Mouse (Mus musculus) limb, embryonic 14.5 days (tissue): ENCODE data around the gene Itpr2. TPM values are rescaled to one million over a fixed set of nuclear protein-coding genes. Genes with fewer than 3 reads are reported as not detected.

Source experiments
- ATAC-seq: fragments of 200-750 bp; cut with Nextera tagmentation; 2 replicates; pipeline ENCODE4 v1.8.0; 2017; ENCODE audit warnings: low read depth, moderate number of reproducible peaks, moderate TSS enrichment; ENCODE audit not compliant: low FRiP score
- DNase-seq: peaks from one replicate; pipeline ENCODE4 v3.0.0-alpha.2; 2015; ENCODE audit warnings: low spot score
- H3K27ac ChIP-seq: fragments of 300-500 bp; sonication (generic); replicated peaks from 2 replicates; pipeline ENCODE4 v1.5.1; 2014; ENCODE audit warnings: low read depth, mild to moderate bottlenecking, low read length, moderate library complexity, mixed read lengths
- H3K27me3 ChIP-seq: fragments of 300-500 bp; sonication (generic); 2 replicates; pipeline ENCODE4 v1.6.1; 2014; ENCODE audit warnings: low read length, mixed read lengths; ENCODE audit not compliant: control insufficient read depth, insufficient read depth
- H3K36me3 ChIP-seq: fragments of 300-500 bp; sonication (generic); 2 replicates; pipeline ENCODE4 v1.6.1; 2014; ENCODE audit warnings: mild to moderate bottlenecking, low read length, moderate library complexity, mixed read lengths; ENCODE audit not compliant: control insufficient read depth, insufficient read depth
- H3K4me1 ChIP-seq: fragments of 300-500 bp; sonication (generic); 2 replicates; pipeline ENCODE4 v1.6.1; 2014; ENCODE audit warnings: antibody characterized with exemption, low read length, mixed read lengths; ENCODE audit not compliant: control insufficient read depth, insufficient read depth
- H3K4me2 ChIP-seq: fragments of 300-500 bp; sonication (generic); replicated peaks from 2 replicates; pipeline ENCODE4 v1.6.1; 2014; ENCODE audit warnings: low read depth, mild to moderate bottlenecking, low read length, moderate library complexity; ENCODE audit not compliant: severe bottlenecking
- H3K4me3 ChIP-seq: fragments of 300-500 bp; sonication (generic); replicated peaks from 2 replicates; pipeline ENCODE4 v1.5.1; 2014; ENCODE audit warnings: low read length
- H3K9ac ChIP-seq: fragments of 300-500 bp; sonication (generic); 2 replicates; pipeline ENCODE4 v1.6.1; 2014; ENCODE audit warnings: mild to moderate bottlenecking, low read depth, low read length, moderate library complexity; ENCODE audit not compliant: severe bottlenecking
- H3K9me3 ChIP-seq: fragments of 300-500 bp; sonication (generic); 2 replicates; pipeline ENCODE4 v1.6.1; 2016; ENCODE audit warnings: low read length; ENCODE audit not compliant: control insufficient read depth
- POLR2A ChIP-seq: fragments of 200-500 bp; IDR thresholded peaks from 2 replicates; pipeline ENCODE4 v1.8.0; 2012; ENCODE audit warnings: inconsistent platforms, mild to moderate bottlenecking, moderate library complexity, borderline replicate concordance; ENCODE audit not compliant: insufficient read depth, insufficient read length; ENCODE audit errors: extremely low read depth
- WGBS: fragments of 180-500 bp; shearing (Covaris S2); extraction: QIAGEN DNeasy Blood & Tissue Kit; methylation state at CpG from one replicate; pipeline ENCODE4 v1.1.7; 2014; 5-methylcytosine and 5-hydroxymethylcytosine counted together
- polyA plus RNA-seq, 2 experiments: library from polyadenylated mRNA; depleted of rRNA in 1 of 2; stranded (reverse) in 1 of 2; unstranded in 1 of 2; fragments of >200 nt; fragmentation: Nextera tagmentation in 1 of 2; extraction: Ambion mirVana in 1 of 2; gene quantifications; 2 replicates each; pipeline versions ENCODE4 v1.2.1 to v1.2.3; 2012 to 2014

Itpr2 gene
- polyA plus RNA-seq, 2 experiments: 4.7 to 11.3 TPM

GRCm38 (mm10) chr6:146340951-146341350 is 161.1 kb downstream of the Itpr2 start:
- Histone ChIP-seq H3K36me3 (no peaks in the 10 kb centered on the region), H3K9me3 (no peaks in the 10 kb centered on the region), H3K4me2 (no peak overlapping the region), H3K27ac (no peak overlapping the region), H3K4me1 (peaks cover 11% of the 10 kb centered on the region), H3K27me3 (no peaks in the 10 kb centered on the region), H3K4me3 (no peak overlapping the region), H3K9ac (no peak overlapping the region)
- TF ChIP-seq POLR2A: no peak
- ATAC-seq: no peak
- no peak for DNase-seq
- WGBS: 88% methylated on average over 5 of the region's 5 CpGs

- 64% methylated on average over 10 of the region's 10 CpGs for WGBS
- no peaks in the 10 kb centered on the region for H3K27me3 ChIP-seq
- H3K4me3 ChIP-seq: no peak overlapping the region
- H3K4me1 ChIP-seq: peaks cover 11% of the 10 kb centered on the region
- no peak overlapping the region for H3K27ac ChIP-seq
- no peak overlapping the region for H3K9ac ChIP-seq
- H3K9me3 ChIP-seq: no peaks in the 10 kb centered on the region
- H3K36me3 ChIP-seq: no peaks in the 10 kb centered on the region
- ATAC-seq (no peak; the same call in 1 of the 2 replicates), DNase-seq (no peak)
- no peak for TF ChIP-seq POLR2A
- H3K4me2 ChIP-seq: no peak overlapping the region
These were observed 162.2 kb downstream of the Itpr2 start for GRCm38 (mm10) chr6:146339779-146340178.

GRCm38 (mm10) chr6:146337237-146337636 is 164.8 kb downstream of the Itpr2 start:
- WGBS: 86% methylated on average over 7 of the region's 7 CpGs
- no peaks in the 10 kb centered on the region for H3K36me3 ChIP-seq

GRCm38 (mm10) chr6:146335191-146335590 is 166.8 kb downstream of the Itpr2 start:
- ATAC-seq (no peak), DNase-seq (no peak)
- H3K9ac ChIP-seq: no peak overlapping the region
- H3K27ac ChIP-seq: no peak overlapping the region
- H3K4me2 ChIP-seq: no peak overlapping the region
- H3K4me1 ChIP-seq: no peaks in the 10 kb centered on the region
- H3K9me3 ChIP-seq: no peaks in the 10 kb centered on the region
- no peaks in the 10 kb centered on the region for H3K27me3 ChIP-seq
- H3K36me3 ChIP-seq: no peaks in the 10 kb centered on the region
- no peak for TF ChIP-seq POLR2A
- 91% methylated on average over 9 of the region's 9 CpGs for WGBS
- no peak overlapping the region for H3K4me3 ChIP-seq

More at GRCm38 (mm10) chr6:146337237-146337636, 164.8 kb downstream of the Itpr2 start:
- no peaks in the 10 kb centered on the region for H3K9me3 ChIP-seq
- ATAC-seq (no peak), DNase-seq (no peak)
- H3K27me3 ChIP-seq: no peaks in the 10 kb centered on the region
- no peak for TF ChIP-seq POLR2A
- no peak overlapping the region for H3K4me2 ChIP-seq
- H3K27ac ChIP-seq: no peak overlapping the region
- no peaks in the 10 kb centered on the region for H3K4me1 ChIP-seq
- no peak overlapping the region for H3K9ac ChIP-seq
- H3K4me3 ChIP-seq: no peak overlapping the region

GRCm38 (mm10) chr6:146333506-146333905 is 168.5 kb downstream of the Itpr2 start:
- no peak for TF ChIP-seq POLR2A
- Histone ChIP-seq H3K4me1 (no peaks in the 10 kb centered on the region), H3K9me3 (no peaks in the 10 kb centered on the region), H3K36me3 (no peaks in the 10 kb centered on the region), H3K4me3 (no peak overlapping the region), H3K9ac (no peak overlapping the region), H3K27ac (no peak overlapping the region), H3K27me3 (no peaks in the 10 kb centered on the region), H3K4me2 (no peak overlapping the region)
- no peak for DNase-seq
- 90% methylated on average over 3 of the region's 3 CpGs for WGBS
- ATAC-seq: no peak

- Histone ChIP-seq H3K4me3 (no peak overlapping the region), H3K9me3 (no peaks in the 10 kb centered on the region), H3K27ac (no peak overlapping the region), H3K36me3 (no peaks in the 10 kb centered on the region), H3K9ac (no peak overlapping the region), H3K27me3 (no peaks in the 10 kb centered on the region), H3K4me1 (no peaks in the 10 kb centered on the region), H3K4me2 (no peak overlapping the region)
- WGBS: 53% methylated on average over 6 of the region's 6 CpGs
- DNase-seq (no peak), ATAC-seq (no peak)
- no peak for TF ChIP-seq POLR2A
These were observed 170.9 kb downstream of the Itpr2 start for GRCm38 (mm10) chr6:146331017-146331669.
